Mouse (Mus musculus) liver, embryonic 15.5 days (tissue): ENCODE results near the gene Tmem123. TPM values are rescaled to one million over a fixed set of nuclear protein-coding genes. Genes with fewer than 3 reads are reported as not detected.

ENCODE experiments used
- ATAC-seq: fragments of 200-750 bp; cut with Nextera tagmentation; 2 replicates; pipeline ENCODE4 v1.8.0; 2017; ENCODE audit warnings: moderate number of reproducible peaks, mild to moderate bottlenecking, moderate library complexity; ENCODE audit not compliant: insufficient read depth
- H3K27ac ChIP-seq: fragments of 300-500 bp; sonication (generic); replicated peaks from 2 replicates; pipeline ENCODE4 v1.5.1; 2015; ENCODE audit warnings: mild to moderate bottlenecking, inconsistent platforms
- H3K27me3 ChIP-seq: fragments of 300-500 bp; sonication (generic); 2 replicates; pipeline ENCODE4 v1.6.1; 2015; ENCODE audit warnings: mild to moderate bottlenecking, inconsistent platforms
- H3K36me3 ChIP-seq: fragments of 300-500 bp; sonication (generic); replicated peaks from 2 replicates; pipeline ENCODE4 v1.6.1; 2015; ENCODE audit warnings: moderate library complexity, mild to moderate bottlenecking, inconsistent platforms
- H3K4me1 ChIP-seq: fragments of 300-500 bp; sonication (generic); replicated peaks from 2 replicates; pipeline ENCODE4 v1.6.1; 2015; ENCODE audit warnings: inconsistent platforms
- H3K4me2 ChIP-seq: fragments of 300-500 bp; sonication (generic); 2 replicates; pipeline ENCODE4 v1.6.1; 2015; ENCODE audit warnings: moderate library complexity, mild to moderate bottlenecking, inconsistent platforms
- H3K4me3 ChIP-seq: fragments of 300-500 bp; sonication (generic); replicated peaks from 2 replicates; pipeline ENCODE4 v1.5.1; 2015; ENCODE audit warnings: mild to moderate bottlenecking, inconsistent platforms
- H3K9ac ChIP-seq: fragments of 300-500 bp; sonication (generic); 2 replicates; pipeline ENCODE4 v1.6.1; 2015; ENCODE audit warnings: moderate library complexity, mild to moderate bottlenecking, inconsistent platforms
- H3K9me3 ChIP-seq: fragments of 300-500 bp; sonication (generic); replicated peaks from 2 replicates; pipeline ENCODE4 v1.6.1; 2016; ENCODE audit warnings: inconsistent platforms
- WGBS: fragments of 180-500 bp; shearing (Covaris S2); methylation state at CpG from one replicate; pipeline ENCODE4 v1.1.7; 2015; ENCODE audit warnings: mixed read lengths; ENCODE audit not compliant: insufficient replicate concordance; 5-methylcytosine and 5-hydroxymethylcytosine counted together
- polyA plus RNA-seq: library from polyadenylated mRNA; unstranded; fragments of >200 nt; fragmentation: Nextera tagmentation; extraction: Ambion mirVana; gene quantifications from 2 replicates; pipeline ENCODE4 v1.2.1, GENCODE M21; 2015

Gene Tmem123
- 33.5 and 35.0 TPM in 2 replicates for polyA plus RNA-seq

- H3K27ac ChIP-seq, result peak within 1 kb of the TSS; percentile 83
- peak; percentile 93 for ATAC-seq
- H3K9me3 ChIP-seq, result no peaks in the 10 kb centered on the region
- H3K4me2 ChIP-seq, result peak within 1 kb of the TSS; percentile 96
- peaks cover 9% of the 10 kb centered on the region for H3K36me3 ChIP-seq
- peaks cover 61% of the 10 kb centered on the region for H3K4me1 ChIP-seq
- under 1% methylated on average over 52 of the region's 52 CpGs for WGBS
- H3K9ac ChIP-seq, result peak within 1 kb of the TSS; percentile 87
- no peaks in the 10 kb centered on the region for H3K27me3 ChIP-seq
- H3K4me3 ChIP-seq, result peak within 1 kb of the TSS; percentile 92
Measured at GRCm38 (mm10) chr9:7763614-7764300, at the start of gene Tmem123. Tmem123 (plus strand) TSS chr9:7764041.

GRCm38 (mm10) chr9:7714062-7714907, 49.6 kb upstream of the Tmem123 start:
- no peaks in the 10 kb centered on the region for H3K4me1 ChIP-seq
- no peaks in the 10 kb centered on the region for H3K36me3 ChIP-seq
- no peaks in the 10 kb centered on the region for H3K9me3 ChIP-seq
- H3K27ac ChIP-seq, result no peak overlapping the region
- H3K4me2 ChIP-seq, result no peak overlapping the region
- ATAC-seq, result no peak
- H3K4me3 ChIP-seq, result no peak overlapping the region
- no peak overlapping the region for H3K9ac ChIP-seq
- no peaks in the 10 kb centered on the region for H3K27me3 ChIP-seq
- WGBS, result 23% methylated on average over 4 of the region's 4 CpGs

GRCm38 (mm10) chr9:7714908-7715175, 49.0 kb upstream of the Tmem123 start:
- 84% methylated on average over 2 of the region's 2 CpGs for WGBS
- no peaks in the 10 kb centered on the region for H3K27me3 ChIP-seq
- H3K36me3 ChIP-seq, result no peaks in the 10 kb centered on the region
- H3K4me2 ChIP-seq, result no peak overlapping the region
- no peaks in the 10 kb centered on the region for H3K9me3 ChIP-seq
- H3K4me1 ChIP-seq, result no peaks in the 10 kb centered on the region
- no peak overlapping the region for H3K27ac ChIP-seq
- H3K9ac ChIP-seq, result no peak overlapping the region
- ATAC-seq, result no peak
- no peak overlapping the region for H3K4me3 ChIP-seq

GRCm38 (mm10) chr9:7721543-7721942, 42.3 kb upstream of the Tmem123 start:
- H3K36me3 ChIP-seq, result no peaks in the 10 kb centered on the region
- no peak overlapping the region for H3K27ac ChIP-seq
- no peaks in the 10 kb centered on the region for H3K9me3 ChIP-seq
- no peak overlapping the region for H3K9ac ChIP-seq
- no peaks in the 10 kb centered on the region for H3K4me1 ChIP-seq
- H3K4me3 ChIP-seq, result no peak overlapping the region
- no peaks in the 10 kb centered on the region for H3K27me3 ChIP-seq
- H3K4me2 ChIP-seq, result no peak overlapping the region
- no peak for ATAC-seq
- WGBS, result 61% methylated on average over 1 of the region's 1 CpGs

- Histone ChIP-seq H3K4me2 (no peak overlapping the region), H3K27me3 (no peaks in the 10 kb centered on the region), H3K36me3 (no peaks in the 10 kb centered on the region), H3K4me1 (no peaks in the 10 kb centered on the region), H3K27ac (no peak overlapping the region), H3K9me3 (no peaks in the 10 kb centered on the region), H3K4me3 (no peak overlapping the region), H3K9ac (no peak overlapping the region)
- 30% methylated on average over 4 of the region's 4 CpGs for WGBS
- no peak for ATAC-seq
Measured at GRCm38 (mm10) chr9:7728997-7729396, 34.8 kb upstream of the Tmem123 start.

GRCm38 (mm10) chr9:7742696-7743095, 21.1 kb upstream of the Tmem123 start:
- no peaks in the 10 kb centered on the region for H3K4me1 ChIP-seq
- H3K9ac ChIP-seq, result no peak overlapping the region
- no peak overlapping the region for H3K4me2 ChIP-seq
- WGBS, result 27% methylated on average over 1 of the region's 1 CpGs
- H3K27me3 ChIP-seq, result 0 out of 2 replicates have a peak, but pooled peaks cover 4% of the 10 kb centered on the region
- no peaks in the 10 kb centered on the region for H3K36me3 ChIP-seq
- H3K9me3 ChIP-seq, result no peaks in the 10 kb centered on the region
- ATAC-seq, result no peak
- H3K27ac ChIP-seq, result no peak overlapping the region
- no peak overlapping the region for H3K4me3 ChIP-seq

- H3K4me3 ChIP-seq, result no peak overlapping the region
- H3K27ac ChIP-seq, result no peak overlapping the region
- WGBS, result 43% methylated on average over 1 of the region's 1 CpGs
- no peaks in the 10 kb centered on the region for H3K4me1 ChIP-seq
- no peak overlapping the region for H3K9ac ChIP-seq
- ATAC-seq, result no peak
- no peaks in the 10 kb centered on the region for H3K9me3 ChIP-seq
- H3K4me2 ChIP-seq, result no peak overlapping the region
- H3K36me3 ChIP-seq, result no peaks in the 10 kb centered on the region
- H3K27me3 ChIP-seq, result 0 out of 2 replicates have a peak, but pooled peaks cover 4% of the 10 kb centered on the region
Measured at GRCm38 (mm10) chr9:7744156-7744555, 19.7 kb upstream of the Tmem123 start.

- whole genome bisulfite sequencing, result 78% methylated on average over 3 of the region's 3 CpGs
- Histone ChIP-seq H3K9me3 (no peaks in the 10 kb centered on the region), H3K4me2 (no peak overlapping the region), H3K9ac (no peak overlapping the region), H3K4me3 (no peak overlapping the region), H3K4me1 (no peaks in the 10 kb centered on the region), H3K27ac (no peak overlapping the region), H3K27me3 (0 out of 2 replicates have a peak, but pooled peaks cover 4% of the 10 kb centered on the region), H3K36me3 (no peaks in the 10 kb centered on the region)
- ATAC-seq, result no peak
Measured at GRCm38 (mm10) chr9:7748881-7749280, 15.0 kb upstream of the Tmem123 start.

- 55% methylated on average over 4 of the region's 4 CpGs for WGBS
- H3K4me3 ChIP-seq, result no peak overlapping the region
- no peak overlapping the region for H3K9ac ChIP-seq
- no peaks in the 10 kb centered on the region for H3K36me3 ChIP-seq
- ATAC-seq, result no peak
- H3K4me2 ChIP-seq, result no peak overlapping the region
- 0 out of 2 replicates have a peak, but pooled peaks cover 4% of the 10 kb centered on the region for H3K27me3 ChIP-seq
- H3K27ac ChIP-seq, result no peak overlapping the region
- H3K9me3 ChIP-seq, result no peaks in the 10 kb centered on the region
- no peaks in the 10 kb centered on the region for H3K4me1 ChIP-seq
Measured at GRCm38 (mm10) chr9:7749537-7749936, 14.3 kb upstream of the Tmem123 start.

- no peaks in the 10 kb centered on the region for H3K4me1 ChIP-seq
- no peak for ATAC-seq
- H3K9ac ChIP-seq, result no peak overlapping the region
- H3K9me3 ChIP-seq, result no peaks in the 10 kb centered on the region
- no peak overlapping the region for H3K27ac ChIP-seq
- no peak overlapping the region for H3K4me3 ChIP-seq
- H3K4me2 ChIP-seq, result no peak overlapping the region
- H3K36me3 ChIP-seq, result no peaks in the 10 kb centered on the region
- H3K27me3 ChIP-seq, result no peaks in the 10 kb centered on the region
- 26% methylated on average over 2 of the region's 2 CpGs for WGBS
Measured at GRCm38 (mm10) chr9:7755889-7756423, 7.9 kb upstream of the Tmem123 start.

- WGBS, result 75% methylated on average over 17 of the region's 17 CpGs
- no peak overlapping the region for H3K4me3 ChIP-seq
- no peak for ATAC-seq
Measured at GRCm38 (mm10) chr9:7761906-7762455, 1.9 kb upstream of the Tmem123 start.

More at GRCm38 (mm10) chr9:7761906-7762455, 1.9 kb upstream of the Tmem123 start:
- Histone ChIP-seq H3K27ac (no peak overlapping the region), H3K27me3 (no peaks in the 10 kb centered on the region), H3K9me3 (no peaks in the 10 kb centered on the region), H3K4me2 (no peak overlapping the region), H3K4me1 (peaks cover 45% of the 10 kb centered on the region), H3K36me3 (no peaks in the 10 kb centered on the region), H3K9ac (no peak overlapping the region)
